Mouse (Mus musculus) adrenal gland, postnatal 10 days (tissue): ENCODE data around the gene Laptm4a. TPM values are rescaled to one million over a fixed set of nuclear protein-coding genes. Genes with fewer than 3 reads are reported as not detected.
A peak's percentile ranks its signal among the peaks of the same experiment; 100 is the strongest.

Experiments
- DNase-seq: peaks from one replicate; pipeline ENCODE4 v3.0.0; 2021; ENCODE audit warnings: mixed read lengths
- long read RNA-seq, 2 experiments: library from polyadenylated mRNA; stranded (forward); transcript quantifications; one replicate each; pipeline ENCODE4 v2.0.0; 2021
- total RNA-seq, 2 experiments: library from RNA; stranded (reverse); gene quantifications; 2 replicates each; pipeline ENCODE4 v1.2.3; 2021

The Laptm4a gene
- total RNA-seq: 100 to 1,000 TPM; 391 to 397 TPM
- long read RNA-seq, experiment 1, transcript Laptm4a-201 (7 exons, 1,773 nt): major isoform, 287 of 395 reads
- long read RNA-seq, experiment 1, partial matches to known transcripts: 5 of 395 reads
- long read RNA-seq, experiment 1, other reads (novel, unspliced or antisense): 103 of 395 reads
- long read RNA-seq, experiment 2, transcript Laptm4a-201 (7 exons, 1,773 nt): major isoform, 59 of 126 reads
- long read RNA-seq, experiment 2, partial matches to known transcripts: 3 of 126 reads
- long read RNA-seq, experiment 2, other reads (novel, unspliced or antisense): 64 of 126 reads

DNA sequence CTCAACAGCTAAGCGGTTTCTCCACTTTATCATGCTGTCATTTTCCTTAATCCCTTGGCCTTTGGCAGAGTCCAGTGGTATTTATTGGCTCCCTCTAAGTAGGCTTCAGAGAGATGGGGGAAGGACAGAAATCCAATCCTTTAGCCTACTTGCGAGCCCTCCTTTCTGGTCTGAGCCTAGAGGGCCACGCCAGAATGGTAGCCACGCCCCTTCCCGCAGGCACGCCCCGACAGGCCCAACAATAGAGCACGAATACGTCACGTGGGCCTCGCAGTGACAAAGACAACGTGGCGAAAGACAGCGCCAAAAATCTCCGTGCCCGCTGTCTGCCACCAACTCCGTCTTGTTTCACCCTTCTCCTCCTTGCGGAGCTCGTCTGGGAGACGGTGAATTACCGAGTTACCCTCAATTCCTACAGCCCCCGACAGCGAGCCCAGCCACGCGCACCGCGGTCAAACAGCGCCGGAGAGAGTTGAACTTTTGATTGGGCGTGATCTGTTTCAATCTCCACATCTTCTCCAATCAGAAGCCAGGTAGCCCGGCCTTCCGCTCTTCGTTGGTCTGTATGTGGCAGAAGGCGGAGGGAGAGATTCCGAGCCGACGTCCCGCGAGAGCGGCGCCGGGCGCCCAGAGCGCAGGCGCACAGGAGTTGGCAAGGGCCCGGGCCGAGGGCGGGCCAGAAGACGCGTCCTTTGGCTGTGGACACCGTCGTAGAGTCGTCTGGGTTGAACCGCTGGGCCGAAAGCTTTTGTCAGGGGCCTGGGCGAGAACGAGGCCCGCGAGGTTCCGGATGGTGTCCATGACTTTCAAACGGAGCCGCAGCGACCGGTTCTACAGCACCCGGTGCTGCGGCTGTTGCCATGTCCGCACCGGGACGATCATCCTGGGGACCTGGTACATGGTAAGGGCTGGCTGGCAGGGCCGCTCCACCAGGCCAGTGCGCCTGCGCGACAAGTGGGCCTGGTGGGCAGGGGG is at the start of gene Laptm4a:
TSS of gene Laptm4a (plus strand) at position 271 of the 975 bp plus-strand sequence.
- DNase-seq: peak; percentile 99

- DNase-seq: no peak
These were observed 45.9 kb upstream of the Laptm4a start for GRCm38 (mm10) chr12:8875583-8875982.

DNA sequence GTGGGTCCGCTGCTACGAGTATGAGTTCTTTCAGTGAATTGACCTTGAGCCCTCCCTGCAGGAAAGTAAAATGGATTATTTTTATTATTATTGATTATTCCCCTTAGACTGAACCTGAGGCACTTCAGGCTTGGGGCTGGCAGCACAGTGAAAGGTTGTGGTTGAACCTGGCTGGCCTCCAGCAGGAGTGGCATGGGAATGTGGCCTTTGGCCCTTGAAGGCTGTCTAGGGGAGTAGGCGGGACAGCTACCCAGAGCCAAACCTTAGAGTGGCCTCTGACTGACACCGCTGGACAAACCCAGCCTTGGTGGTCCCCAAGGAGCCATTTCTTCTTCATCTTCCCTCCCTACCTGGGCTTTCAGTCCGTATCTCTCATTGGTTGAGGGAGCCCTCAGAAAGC is 44.6 kb upstream of the Laptm4a start:
- peak; percentile 77 for DNase-seq

GRCm38 (mm10) chr12:8877413-8877812 is 44.1 kb upstream of the Laptm4a start:
- no peak for DNase-seq

DNA sequence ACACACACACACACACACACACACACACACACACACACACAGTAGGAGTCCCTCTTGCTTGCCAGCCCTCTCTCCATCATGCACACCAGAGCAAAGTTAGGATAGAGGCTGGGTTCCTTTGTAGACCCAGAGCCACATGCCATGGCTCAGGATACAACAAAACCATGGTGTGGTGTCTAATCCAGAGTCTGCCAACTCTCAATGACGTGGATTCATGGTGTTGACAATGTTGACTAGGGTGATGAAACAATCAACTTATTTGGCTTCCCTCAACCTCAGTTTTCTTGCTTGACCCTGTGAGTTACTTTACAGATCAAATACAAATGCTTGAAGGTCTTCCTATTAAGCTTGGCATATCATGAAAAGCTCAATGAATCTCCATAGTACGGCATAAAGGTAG is 42.7 kb upstream of the Laptm4a start:
- no peak for DNase-seq

GRCm38 (mm10) chr12:8879389-8879788 is 42.1 kb upstream of the Laptm4a start:
- no peak for DNase-seq

DNA sequence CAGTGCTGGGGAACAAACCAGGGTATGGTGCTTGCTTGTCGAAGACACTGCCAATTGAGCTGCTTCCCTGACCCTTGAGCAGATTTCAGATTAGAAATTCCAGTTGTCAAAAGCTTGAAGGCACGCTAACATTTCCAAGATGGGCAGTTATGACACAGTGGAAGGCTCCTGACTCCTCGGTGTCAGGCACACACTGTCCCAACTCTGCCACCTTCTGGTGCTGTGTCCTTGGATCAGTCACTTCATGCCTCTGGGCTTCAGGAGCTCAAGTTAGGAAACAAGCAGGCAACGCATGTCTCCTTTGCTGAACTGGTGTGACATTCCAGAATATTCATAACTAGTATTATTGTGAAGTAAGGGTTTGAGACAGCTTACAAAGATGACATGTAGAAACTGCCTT is 39.7 kb upstream of the Laptm4a start:
- DNase-seq: peak; percentile 60

DNA sequence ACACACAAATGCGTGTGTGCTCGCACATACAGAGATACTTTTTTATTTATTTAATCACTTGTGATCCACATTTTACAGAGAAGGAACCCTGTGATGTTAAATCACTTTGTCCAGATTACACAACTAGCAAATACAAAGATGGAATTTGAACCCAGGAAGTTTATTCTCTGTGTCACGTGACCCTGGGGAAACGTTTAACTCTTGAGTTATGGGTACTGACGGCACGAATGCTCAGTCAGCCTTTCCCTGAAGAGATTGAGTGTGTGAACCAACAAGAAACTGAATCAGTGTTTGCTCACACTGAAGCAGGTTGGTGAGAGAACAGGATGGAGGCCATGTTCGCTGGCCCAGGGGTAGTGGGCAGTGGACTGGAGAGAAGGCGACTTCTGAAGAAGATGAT is 39.1 kb upstream of the Laptm4a start:
- DNase-seq: no peak

DNA sequence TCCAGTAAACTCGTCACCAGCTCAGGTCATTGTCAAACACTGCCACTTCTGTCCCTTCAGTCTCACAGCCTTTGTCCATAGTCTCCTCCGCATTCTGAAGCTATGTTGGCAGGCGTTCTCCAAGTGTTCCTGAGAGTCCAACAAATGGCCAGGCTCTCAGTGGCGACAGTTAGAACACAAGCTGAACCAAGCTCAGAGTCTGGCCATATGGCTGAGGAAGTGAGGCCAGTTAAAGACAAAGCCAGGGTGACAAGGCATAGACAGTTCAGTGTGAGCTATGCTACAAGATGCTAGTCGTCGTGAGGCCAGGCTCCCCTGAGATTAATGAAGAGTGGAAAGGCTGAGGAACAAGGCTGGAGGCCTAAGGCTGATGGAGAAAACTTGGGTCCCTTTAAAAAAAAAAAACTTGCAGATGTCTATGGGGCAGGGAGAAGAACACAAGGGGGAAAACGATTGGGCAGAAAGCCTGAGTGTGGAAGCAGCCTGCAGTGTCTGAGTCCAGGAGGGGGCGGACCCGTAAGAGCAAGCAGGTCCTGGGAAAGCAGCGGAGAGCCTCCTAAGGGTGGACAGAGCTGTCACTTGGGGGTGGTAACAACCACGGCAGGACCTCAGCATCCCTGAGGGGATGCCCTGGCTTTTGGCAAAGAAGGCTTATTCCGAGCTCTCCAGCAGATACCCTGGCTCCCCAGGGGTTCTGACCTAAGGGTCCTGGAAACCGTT is 36.9 kb upstream of the Laptm4a start:
- no peak for DNase-seq

DNA sequence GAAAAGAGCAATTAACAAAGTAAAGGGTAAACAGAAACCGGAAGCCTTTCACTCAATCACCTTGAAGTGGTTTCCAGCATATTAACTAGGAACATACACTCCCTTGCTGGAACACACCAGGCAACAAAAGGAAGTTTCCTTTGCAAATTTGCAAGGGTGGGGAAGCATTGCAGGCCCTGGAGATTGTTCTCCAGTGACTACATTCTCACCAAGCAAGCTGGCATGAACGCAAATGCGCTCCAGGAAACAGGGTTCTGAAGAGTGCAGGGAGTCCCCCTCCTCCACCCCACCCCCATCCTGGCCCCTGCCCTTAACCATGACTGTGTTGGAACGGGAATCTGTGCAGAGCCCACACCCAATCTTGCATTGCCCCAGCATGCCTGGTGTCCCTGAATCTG is 36.3 kb upstream of the Laptm4a start:
- DNase-seq: no peak

- DNase-seq: no peak
These were observed 35.5 kb upstream of the Laptm4a start for GRCm38 (mm10) chr12:8885950-8886349.

DNA sequence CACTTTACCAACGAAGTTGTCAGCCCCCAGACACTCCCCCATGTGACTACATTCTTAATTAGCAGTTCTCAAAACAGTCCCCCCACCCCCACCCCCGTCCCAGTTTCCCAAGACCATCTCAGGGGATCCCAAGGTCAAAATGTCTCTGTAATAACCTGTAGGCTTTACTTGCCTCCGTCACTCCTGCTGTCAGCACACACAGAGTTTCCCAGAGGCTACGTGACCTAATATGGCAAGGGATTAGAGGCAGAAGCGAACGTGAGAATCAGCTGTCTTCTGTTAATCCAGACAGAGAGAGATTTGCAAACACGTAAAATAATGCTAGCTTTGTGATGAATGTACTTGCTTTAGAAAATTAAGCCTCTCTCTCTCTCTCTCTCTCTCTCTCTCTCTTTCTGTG is 33.0 kb upstream of the Laptm4a start:
- DNase-seq: no peak

- DNase-seq: peak; percentile 83
These were observed 32.3 kb upstream of the Laptm4a start for GRCm38 (mm10) chr12:8889117-8889665.

DNA sequence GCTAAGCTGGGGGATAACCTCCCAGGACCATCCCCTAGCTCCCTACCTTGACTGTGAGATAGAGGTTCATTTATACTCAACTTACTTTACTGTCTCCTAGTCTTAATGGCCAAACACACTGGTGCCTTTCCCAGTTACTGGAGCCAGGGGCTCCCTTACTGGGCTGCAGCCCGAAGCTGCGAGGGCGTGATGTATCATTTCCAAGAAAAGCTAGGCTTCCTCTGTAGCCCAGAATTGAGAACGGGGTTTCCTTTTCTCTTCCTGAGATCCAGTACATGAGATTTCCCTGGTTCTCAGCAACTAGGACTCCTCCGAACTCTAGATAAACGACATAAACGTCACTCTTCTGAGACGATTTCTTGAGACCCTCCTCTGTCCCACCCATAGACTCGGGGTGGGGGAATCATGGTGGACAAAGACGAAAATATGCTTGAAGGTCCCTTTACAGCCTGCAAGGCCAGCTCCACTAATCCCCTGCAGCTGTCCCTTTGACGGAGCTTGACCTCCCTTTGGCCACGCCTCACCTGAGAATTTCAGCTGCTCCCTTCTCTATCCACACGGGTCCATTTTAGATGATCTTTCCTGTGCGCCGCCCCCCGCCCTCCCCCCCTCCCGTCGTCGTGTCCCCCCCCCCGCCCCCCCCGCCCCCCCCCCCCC is 28.5 kb upstream of the Laptm4a start:
- no peak for DNase-seq

DNA sequence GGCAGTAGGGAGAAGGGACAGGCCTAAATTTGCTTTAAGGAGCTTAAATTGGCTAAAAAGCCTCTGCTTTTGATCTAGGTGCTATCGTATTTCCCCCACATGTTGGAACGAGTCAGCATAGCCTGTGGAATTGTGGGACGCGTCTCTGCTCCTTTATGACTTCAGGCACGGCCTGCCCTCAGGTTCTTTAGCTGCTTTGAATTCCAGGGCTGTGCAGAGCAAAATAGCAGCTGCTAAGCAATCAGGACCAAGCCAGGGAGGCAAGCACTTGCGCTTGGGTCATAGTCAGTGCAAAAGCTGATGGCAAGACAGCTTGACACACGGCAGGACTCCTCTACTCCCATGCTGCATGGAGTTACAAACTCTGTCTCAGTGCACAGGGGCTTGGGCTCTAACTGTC is 24.3 kb upstream of the Laptm4a start:
- DNase-seq: no peak

DNA sequence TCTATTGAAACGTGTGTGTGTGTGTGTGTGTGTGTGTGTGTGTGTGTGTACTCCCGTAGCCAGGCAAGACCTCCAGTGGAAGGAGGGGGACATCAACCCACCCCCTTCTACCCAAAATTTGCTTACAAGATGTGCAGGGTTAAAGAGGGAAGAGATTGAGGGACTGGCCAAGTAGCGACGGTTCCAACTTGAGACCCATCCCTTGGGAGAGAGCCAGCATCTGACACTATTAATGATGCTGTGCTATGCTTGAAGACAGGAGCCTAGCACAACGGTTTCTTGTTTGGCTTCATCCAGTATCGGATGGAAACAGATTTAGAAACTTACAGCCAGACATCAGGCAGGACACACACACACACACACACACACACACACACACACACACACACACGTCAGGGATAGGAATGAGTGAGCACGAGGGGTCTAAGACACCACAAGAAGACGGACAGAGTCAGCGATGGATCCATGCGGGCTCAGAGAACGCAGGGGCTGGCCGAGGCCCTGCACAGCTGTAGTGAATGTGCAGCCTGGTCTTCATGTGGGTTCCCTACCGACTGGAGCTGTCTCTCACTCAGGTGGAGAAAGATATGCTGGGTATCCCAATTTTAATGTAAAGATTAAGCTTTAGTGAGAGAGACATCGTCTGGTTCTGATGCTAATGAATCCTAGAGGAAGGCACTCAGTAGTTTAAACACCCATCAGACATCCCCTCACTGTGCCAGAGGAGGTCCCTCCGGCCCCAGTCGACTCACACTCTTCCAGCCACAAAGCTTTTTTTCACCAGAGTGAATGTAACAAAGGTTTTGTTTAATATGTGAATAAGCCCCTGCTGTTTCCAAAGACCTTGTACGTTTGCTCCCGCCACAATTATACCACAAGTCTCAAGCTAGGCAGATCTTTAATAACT is 22.3 kb upstream of the Laptm4a start:
- DNase-seq: no peak

- DNase-seq: no peak
These were observed 21.3 kb upstream of the Laptm4a start for GRCm38 (mm10) chr12:8900107-8900698.

DNA sequence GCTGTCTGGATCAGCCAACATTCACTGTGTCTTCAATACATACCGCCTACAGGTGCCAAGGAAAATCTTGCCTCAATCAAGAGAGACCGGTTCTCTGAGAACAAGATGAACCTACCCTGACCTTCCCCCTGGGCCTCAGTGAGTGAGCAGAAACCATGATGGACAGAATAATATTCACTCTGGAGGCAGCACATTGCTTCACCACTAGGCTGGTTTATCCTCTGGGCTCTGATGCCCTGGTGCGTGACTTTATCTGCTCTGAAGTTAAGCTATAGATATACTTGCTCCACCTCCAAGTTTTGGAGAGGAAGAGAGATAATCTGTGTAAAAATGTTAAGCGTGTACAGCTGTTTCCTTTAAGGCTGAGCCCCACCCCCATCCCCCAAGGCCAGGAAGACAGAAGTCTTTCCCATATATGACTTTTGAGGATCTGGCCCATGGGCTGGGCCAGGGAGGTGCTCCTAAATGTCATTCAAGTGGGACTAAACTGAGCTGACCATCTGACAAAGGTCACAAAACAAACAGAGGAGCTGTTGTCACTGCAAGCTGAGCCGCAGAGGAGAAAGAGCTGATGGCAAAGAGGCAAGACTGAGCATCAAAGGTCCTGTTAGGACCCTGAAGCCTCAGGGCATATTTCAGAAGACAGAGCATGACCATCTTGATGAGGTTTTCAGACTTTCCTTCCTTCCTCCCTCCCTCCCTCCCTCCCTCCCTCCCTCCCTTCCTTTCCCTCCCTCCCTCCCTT is 20.4 kb upstream of the Laptm4a start:
- no peak for DNase-seq

DNA sequence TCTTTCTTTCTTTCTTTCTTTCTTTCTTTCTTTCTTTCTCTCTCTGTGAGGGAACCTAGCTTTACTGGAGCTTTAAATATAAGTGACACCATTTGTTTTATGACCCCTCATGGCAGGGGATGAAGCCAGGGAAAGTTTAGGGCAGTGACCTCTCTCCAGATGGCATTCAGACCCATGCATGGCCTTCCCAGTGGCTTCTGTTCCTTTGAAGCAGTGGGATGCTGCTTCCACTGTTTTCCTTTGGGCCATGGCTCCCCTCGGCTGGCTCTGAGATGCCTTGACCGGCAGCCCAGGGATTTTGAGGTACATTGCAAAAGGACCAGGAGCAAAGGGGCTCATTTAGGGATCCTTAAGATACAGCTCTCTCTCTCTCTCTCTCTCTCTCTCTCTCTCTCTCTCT is 19.5 kb upstream of the Laptm4a start:
- no peak for DNase-seq

DNA sequence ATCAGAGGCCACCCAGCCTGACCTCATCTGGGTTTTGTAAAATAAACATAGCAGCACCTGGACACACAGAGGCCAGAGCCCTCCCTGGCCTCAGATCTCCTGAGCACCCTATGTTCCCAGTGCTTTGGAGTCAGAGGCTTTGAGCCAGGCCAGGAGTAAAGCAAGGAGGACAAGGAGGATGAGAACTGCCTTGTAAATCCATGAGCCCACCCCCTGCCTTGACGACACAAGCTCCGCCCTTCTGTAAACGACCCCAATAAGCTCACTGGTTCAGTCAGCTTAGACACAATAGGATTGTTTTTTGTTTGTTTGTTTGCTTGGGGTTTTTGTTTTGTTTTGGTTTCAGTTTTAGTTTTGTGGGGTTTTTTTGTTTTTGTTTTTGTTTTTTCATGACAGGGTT is 19.0 kb upstream of the Laptm4a start:
- DNase-seq: no peak
